Mouse (Mus musculus): ENCODE data around the gene A030003K21Rik. TPM values are rescaled to one million over a fixed set of nuclear protein-coding genes. Genes with fewer than 3 reads are reported as not detected.

A030003K21Rik gene
- total and polyA plus RNA-seq, 3 experiments: not detected

GRCm38 (mm10) chr1:82975750-82976149 is 32.6 kb upstream of the A030003K21Rik start:
- no peaks in the 10 kb centered on the region for H3K36me3 ChIP-seq (ENCODE audit: control insufficient read depth in 1 of 2, insufficient read depth in 2 of 2, low read length in 2 of 2)
- H3K9ac ChIP-seq (ENCODE audit: control insufficient read depth, low read depth, low read length, poor library complexity, severe bottlenecking): no peak overlapping the region
- DNase-seq (ENCODE audit: low read depth, low spot score): no peak
- no peaks in the 10 kb centered on the region for H3K9me3 ChIP-seq (replicated peaks; ENCODE audit: insufficient read depth, low read length)
- no peak overlapping the region for H3K27ac ChIP-seq (ENCODE audit: control insufficient read depth, low read depth, low read length)
- H3K27me3 ChIP-seq (ENCODE audit: control insufficient read depth in 1 of 2, insufficient read depth in 2 of 2, low read length in 2 of 2): peaks cover 0 to 1% of the 10 kb centered on the region in 2 experiments; a peak in 2 of 4 replicates
- no peak for TF ChIP-seq CHD2 (IDR thresholded peaks at IDR 0.05; ENCODE audit: low read length)
- no peak for TF ChIP-seq ZKSCAN1 (IDR thresholded peaks at IDR 0.05; ENCODE audit: low read depth, low read length)
- TF ChIP-seq EP300 (IDR thresholded peaks at IDR 0.05; ENCODE audit: low read depth in 1 of 2, low read length in 2 of 2): no peak
- TF ChIP-seq POLR2AphosphoS2 (IDR thresholded peaks at IDR 0.05; ENCODE audit: low read length): no peak
- TF ChIP-seq USF2 (IDR thresholded peaks at IDR 0.05; ENCODE audit: borderline replicate concordance in 1 of 2, insufficient read depth in 1 of 2, low read depth in 1 of 2, low read length in 2 of 2): no peak
- no peak for TF ChIP-seq TCF12 (IDR thresholded peaks at IDR 0.05; ENCODE audit: low read depth, low read length)
- H3K79me2 ChIP-seq (ENCODE audit: control insufficient read depth, insufficient read depth, low read length, poor library complexity): no peaks in the 10 kb centered on the region
- H3K4me3 ChIP-seq (ENCODE audit: control insufficient read depth in 1 of 2, insufficient read depth in 1 of 2, low read depth in 2 of 2, low read length in 2 of 2): no peak overlapping the region
- H3K4me1 ChIP-seq (ENCODE audit: control insufficient read depth in 1 of 2, insufficient read depth in 2 of 2, low read length in 2 of 2): no peaks in the 10 kb centered on the region

GRCm38 (mm10) chr1:82974342-82974741 is 31.2 kb upstream of the A030003K21Rik start:
- peaks cover 0 to 1% of the 10 kb centered on the region in 2 experiments; a peak in 1 of 4 replicates for H3K27me3 ChIP-seq (ENCODE audit: control insufficient read depth in 1 of 2, insufficient read depth in 2 of 2, low read length in 2 of 2)
- no peaks in the 10 kb centered on the region for H3K4me1 ChIP-seq (ENCODE audit: control insufficient read depth in 1 of 2, insufficient read depth in 2 of 2, low read length in 2 of 2)
- no peaks in the 10 kb centered on the region for H3K36me3 ChIP-seq (ENCODE audit: control insufficient read depth in 1 of 2, insufficient read depth in 2 of 2, low read length in 2 of 2)
- TF ChIP-seq POLR2A (IDR thresholded peaks at IDR 0.05; ENCODE audit: control insufficient read depth in 1 of 2, insufficient read depth in 1 of 2, low read depth in 1 of 2, low read length in 2 of 2, poor library complexity in 1 of 2) (no peak), TCF12 (IDR thresholded peaks at IDR 0.05; ENCODE audit: low read depth, low read length) (no peak), GABPA (IDR thresholded peaks at IDR 0.05; ENCODE audit: low read depth, low read length) (no peak), NELFE (IDR thresholded peaks at IDR 0.05; ENCODE audit: low read depth, low read length) (no peak), KAT2A (conservative IDR thresholded peaks at IDR 0.05; ENCODE audit: low read depth, low read length) (no peak), CTCF (IDR thresholded peaks at IDR 0.05 in 2 of 3, conservative IDR thresholded peaks at IDR 0.05 in 1 of 3; ENCODE audit: control insufficient read depth in 1 of 3, insufficient read depth in 1 of 3, low read depth in 2 of 3, low read length in 3 of 3, poor library complexity in 1 of 3, severe bottlenecking in 1 of 3) (no peak)
- no peaks in the 10 kb centered on the region for H3K9me3 ChIP-seq (replicated peaks; ENCODE audit: insufficient read depth, low read length)
- no peak overlapping the region for H3K27ac ChIP-seq (ENCODE audit: control insufficient read depth, low read depth, low read length)
- H3K79me2 ChIP-seq (ENCODE audit: control insufficient read depth, insufficient read depth, low read length, poor library complexity): no peaks in the 10 kb centered on the region
- DNase-seq (ENCODE audit: low read depth, low spot score): no peak
- no peak overlapping the region for H3K4me3 ChIP-seq (ENCODE audit: control insufficient read depth in 1 of 2, insufficient read depth in 1 of 2, low read depth in 2 of 2, low read length in 2 of 2)
- no peak overlapping the region for H3K9ac ChIP-seq (ENCODE audit: control insufficient read depth, low read depth, low read length, poor library complexity, severe bottlenecking)

GRCm38 (mm10) chr1:82973901-82974300 is 30.7 kb upstream of the A030003K21Rik start:
- H3K4me1 ChIP-seq (ENCODE audit: control insufficient read depth in 1 of 2, insufficient read depth in 2 of 2, low read length in 2 of 2): no peaks in the 10 kb centered on the region
- no peak overlapping the region for H3K27ac ChIP-seq (ENCODE audit: control insufficient read depth, low read depth, low read length)
- no peaks in the 10 kb centered on the region for H3K36me3 ChIP-seq (ENCODE audit: control insufficient read depth in 1 of 2, insufficient read depth in 2 of 2, low read length in 2 of 2)
- no peak for TF ChIP-seq ZC3H11A (IDR thresholded peaks at IDR 0.05; ENCODE audit: low read depth, low read length)
- no peak for TF ChIP-seq NRF1 (IDR thresholded peaks at IDR 0.05; ENCODE audit: insufficient read depth, low read depth, low read length, poor library complexity, severe bottlenecking)
- no peak for TF ChIP-seq KAT2A (conservative IDR thresholded peaks at IDR 0.05; ENCODE audit: low read depth, low read length)
- TF ChIP-seq CTCF (IDR thresholded peaks at IDR 0.05 in 2 of 3, conservative IDR thresholded peaks at IDR 0.05 in 1 of 3; ENCODE audit: control insufficient read depth in 1 of 3, insufficient read depth in 1 of 3, low read depth in 2 of 3, low read length in 3 of 3, poor library complexity in 1 of 3, severe bottlenecking in 1 of 3): no peak
- no peak overlapping the region for H3K4me3 ChIP-seq (ENCODE audit: control insufficient read depth in 1 of 2, insufficient read depth in 1 of 2, low read depth in 2 of 2, low read length in 2 of 2)
- peaks cover 0 to 1% of the 10 kb centered on the region in 2 experiments; a peak in 1 of 4 replicates for H3K27me3 ChIP-seq (ENCODE audit: control insufficient read depth in 1 of 2, insufficient read depth in 2 of 2, low read length in 2 of 2)
- H3K9me3 ChIP-seq (replicated peaks; ENCODE audit: insufficient read depth, low read length): no peaks in the 10 kb centered on the region
- H3K79me2 ChIP-seq (ENCODE audit: control insufficient read depth, insufficient read depth, low read length, poor library complexity): no peaks in the 10 kb centered on the region
- no peak for DNase-seq (ENCODE audit: low read depth, low spot score)
- H3K9ac ChIP-seq (ENCODE audit: control insufficient read depth, low read depth, low read length, poor library complexity, severe bottlenecking): no peak overlapping the region
